Mouse (Mus musculus) liver, embryonic 16.5 days (tissue): ENCODE data around the gene Nckap1l. TPM values are rescaled to one million over a fixed set of nuclear protein-coding genes. Genes with fewer than 3 reads are reported as not detected.
"Not testable (repeated sequence)": the region's sequence is repeated elsewhere in the genome, so short reads cannot be mapped to it uniquely, and the experiment has no call there.

Experiments
- ATAC-seq: fragments of 200-750 bp; cut with Nextera tagmentation; 2 replicates; pipeline ENCODE4 v1.8.0; 2017; ENCODE audit warnings: low read depth, mild to moderate bottlenecking, moderate number of reproducible peaks, moderate library complexity
- H3K27ac ChIP-seq: fragments of 300-500 bp; sonication (generic); 2 replicates; pipeline ENCODE4 v1.5.1; 2014; ENCODE audit warnings: mild to moderate bottlenecking, low read length
- H3K27me3 ChIP-seq: fragments of 300-500 bp; sonication (generic); 2 replicates; pipeline ENCODE4 v1.6.1; 2014; ENCODE audit warnings: low read depth, low read length, mixed read lengths; ENCODE audit not compliant: control insufficient read depth, insufficient read depth
- H3K36me3 ChIP-seq: fragments of 300-500 bp; sonication (generic); 2 replicates; pipeline ENCODE4 v1.6.1; 2014; ENCODE audit warnings: mild to moderate bottlenecking; ENCODE audit not compliant: control insufficient read depth, insufficient read depth
- H3K4me1 ChIP-seq: fragments of 300-500 bp; sonication (generic); 2 replicates; pipeline ENCODE4 v1.6.1; 2014; ENCODE audit warnings: low read depth, low read length, mixed read lengths; ENCODE audit not compliant: control insufficient read depth
- H3K4me2 ChIP-seq: fragments of 300-500 bp; sonication (generic); 2 replicates; pipeline ENCODE4 v1.6.1; 2014; ENCODE audit warnings: low read depth, low read length, mixed read lengths
- H3K4me3 ChIP-seq: fragments of 300-500 bp; sonication (generic); 2 replicates; pipeline ENCODE4 v1.5.1; 2014; ENCODE audit warnings: low read depth, mild to moderate bottlenecking, low read length
- H3K9ac ChIP-seq: fragments of 300-500 bp; sonication (generic); 2 replicates; pipeline ENCODE4 v1.6.1; 2014; ENCODE audit warnings: low read depth, low read length
- H3K9me3 ChIP-seq: fragments of 300-500 bp; sonication (generic); replicated peaks from 2 replicates; pipeline ENCODE4 v1.6.1; 2016; ENCODE audit warnings: low read length; ENCODE audit not compliant: control insufficient read depth
- WGBS: fragments of 180-500 bp; shearing (Covaris S2); extraction: QIAGEN DNeasy Blood & Tissue Kit; methylation state at CpG from one replicate; pipeline ENCODE4 v1.1.7; 2014; ENCODE audit not compliant: insufficient replicate concordance; 5-methylcytosine and 5-hydroxymethylcytosine counted together
- polyA plus RNA-seq: library from polyadenylated mRNA; unstranded; fragments of >200 nt; fragmentation: Nextera tagmentation; extraction: Ambion mirVana; gene quantifications from 2 replicates; pipeline ENCODE4 v1.2.1, GENCODE M21; 2015

Gene Nckap1l
- 8.1 TPM in 2 replicates for polyA plus RNA-seq

- Histone ChIP-seq H3K4me1 (no peaks in the 10 kb centered on the region), H3K4me3 (peak within 1 kb of the TSS; percentile 27), H3K27ac (no peak within 1 kb of the TSS), H3K4me2 (peak within 1 kb of the TSS; percentile 25), H3K9me3 (no peaks in the 10 kb centered on the region), H3K27me3 (no peaks in the 10 kb centered on the region), H3K9ac (no peak within 1 kb of the TSS), H3K36me3 (no peaks in the 10 kb centered on the region)
- ATAC-seq, result peak; percentile 74
- WGBS, result 23% methylated on average over 13 of the region's 13 CpGs
These were observed at the start of gene Nckap1l for GRCm38 (mm10) chr15:103453551-103454218. TSS of gene Nckap1l (plus strand) at chr15:103453794.

- not testable (repeated sequence) for H3K4me1 ChIP-seq, H3K27ac ChIP-seq, H3K4me2 ChIP-seq, ATAC-seq, H3K4me3 ChIP-seq, H3K27me3 ChIP-seq, H3K36me3 ChIP-seq, H3K9ac ChIP-seq, H3K9me3 ChIP-seq
- 73% methylated on average over 2 of the region's 3 CpGs for WGBS
These were observed 48.0 kb upstream of the Nckap1l start for GRCm38 (mm10) chr15:103405586-103405985.

GRCm38 (mm10) chr15:103427017-103427416, 26.6 kb upstream of the Nckap1l start:
- 37% methylated on average over 2 of the region's 2 CpGs for WGBS
- no peaks in the 10 kb centered on the region for H3K36me3 ChIP-seq
- H3K9ac ChIP-seq, result no peak overlapping the region
- H3K27ac ChIP-seq, result no peak overlapping the region
- H3K4me3 ChIP-seq, result no peak overlapping the region
- H3K4me2 ChIP-seq, result no peak overlapping the region
- H3K27me3 ChIP-seq, result no peaks in the 10 kb centered on the region
- no peak for ATAC-seq
- no peaks in the 10 kb centered on the region for H3K9me3 ChIP-seq
- H3K4me1 ChIP-seq, result no peaks in the 10 kb centered on the region

- Histone ChIP-seq H3K9ac (no peak within 1 kb of the TSS), H3K4me1 (no peaks in the 10 kb centered on the region), H3K27ac (no peak within 1 kb of the TSS), H3K4me2 (no peak within 1 kb of the TSS), H3K27me3 (no peaks in the 10 kb centered on the region), H3K9me3 (no peaks in the 10 kb centered on the region), H3K36me3 (no peaks in the 10 kb centered on the region), H3K4me3 (no peak within 1 kb of the TSS)
- no peak for ATAC-seq
- WGBS, result 67% methylated on average over 16 of the region's 16 CpGs
These were observed 23.4 kb upstream of the Nckap1l start, which contains the start of gene Gtsf1 for GRCm38 (mm10) chr15:103430241-103430640. TSS of gene Gtsf1 (minus strand) at chr15:103430470.

GRCm38 (mm10) chr15:103445966-103446365, 7.6 kb upstream of the Nckap1l start:
- 57% methylated on average over 4 of the region's 4 CpGs for WGBS
- H3K4me1 ChIP-seq, H3K4me3 ChIP-seq, H3K9me3 ChIP-seq, H3K4me2 ChIP-seq, H3K27ac ChIP-seq, ATAC-seq, H3K27me3 ChIP-seq, H3K9ac ChIP-seq, H3K36me3 ChIP-seq: not testable (repeated sequence)

GRCm38 (mm10) chr15:103448369-103448768, 5.2 kb upstream of the Nckap1l start, which contains the start of gene Gtsf2:
TSS of gene Gtsf2 (minus strand) at chr15:103448469.
- ATAC-seq, result no peak
- H3K27me3 ChIP-seq, result no peaks in the 10 kb centered on the region
- no peak within 1 kb of the TSS for H3K9ac ChIP-seq
- no peak within 1 kb of the TSS for H3K4me3 ChIP-seq
- H3K9me3 ChIP-seq, result no peaks in the 10 kb centered on the region
- 40% methylated on average over 3 of the region's 3 CpGs for WGBS
- H3K36me3 ChIP-seq, result no peaks in the 10 kb centered on the region
- H3K4me1 ChIP-seq, result no peaks in the 10 kb centered on the region
- no peak within 1 kb of the TSS for H3K27ac ChIP-seq
- no peak within 1 kb of the TSS for H3K4me2 ChIP-seq

GRCm38 (mm10) chr15:103454449-103454848, 855 bp downstream of the Nckap1l start:
- no peak for ATAC-seq
- H3K27ac ChIP-seq, result no peak overlapping the region

GRCm38 (mm10) chr15:103462539-103463261, 9.1 kb downstream of the Nckap1l start:
- Histone ChIP-seq H3K4me3 (no peak overlapping the region), H3K9ac (no peak overlapping the region), H3K9me3 (no peaks in the 10 kb centered on the region), H3K27ac (no peak overlapping the region), H3K27me3 (no peaks in the 10 kb centered on the region), H3K4me1 (no peaks in the 10 kb centered on the region), H3K36me3 (no peaks in the 10 kb centered on the region), H3K4me2 (no peak overlapping the region)
- 50% methylated on average over 7 of the region's 7 CpGs for whole genome bisulfite sequencing
- ATAC-seq, result no peak

More at GRCm38 (mm10) chr15:103454449-103454848, 855 bp downstream of the Nckap1l start:
- WGBS, result 28% methylated on average over 6 of the region's 6 CpGs
- no peaks in the 10 kb centered on the region for H3K36me3 ChIP-seq
- H3K4me1 ChIP-seq, result no peaks in the 10 kb centered on the region
- peak overlapping the region; percentile 25 for H3K4me2 ChIP-seq
- no peaks in the 10 kb centered on the region for H3K9me3 ChIP-seq
- H3K27me3 ChIP-seq, result no peaks in the 10 kb centered on the region
- H3K9ac ChIP-seq, result no peak overlapping the region
- peak overlapping the region; percentile 27 for H3K4me3 ChIP-seq
